In the genomic region with DNA sequence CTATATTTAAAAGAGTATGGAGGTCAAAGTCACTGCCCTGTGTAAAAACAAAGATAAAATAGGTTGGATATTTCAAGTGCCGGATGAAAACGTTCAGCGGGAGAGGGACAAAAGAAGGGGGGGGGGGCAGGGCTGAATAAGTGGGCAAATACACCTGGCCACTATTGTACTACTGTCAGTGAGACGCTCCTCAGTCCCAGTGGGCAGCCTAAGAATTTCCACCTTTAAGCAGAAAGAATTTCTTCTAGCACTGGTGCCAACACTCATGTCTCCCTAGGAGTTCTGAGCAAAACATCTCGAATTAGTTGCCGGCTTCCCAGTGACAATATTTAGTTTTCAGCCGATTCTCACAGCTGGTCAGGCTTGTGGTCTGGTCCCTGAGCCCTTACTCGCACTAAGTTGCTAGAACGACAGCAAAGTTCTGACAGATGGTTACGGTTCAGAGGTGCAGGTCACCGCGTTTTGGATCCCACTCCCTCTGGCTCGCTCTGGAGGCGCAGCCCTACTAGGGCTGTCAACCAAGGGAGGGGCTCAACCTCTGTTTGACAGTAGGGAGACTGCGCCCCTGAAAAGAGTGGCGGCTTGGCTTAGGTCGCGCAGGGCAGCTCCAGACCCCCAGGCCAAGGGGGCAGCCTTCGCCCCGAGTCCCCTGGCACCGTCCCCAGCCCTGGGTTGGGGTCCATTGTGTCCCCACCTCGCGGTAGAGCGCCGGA, we compare ENCODE assay signal across 8 mouse cellular contexts. TPM values are rescaled to one million over a fixed set of nuclear protein-coding genes. Genes with fewer than 3 reads are reported as not detected.
DNase-seq lines count a peak whose midpoint lies in the region; ATAC-seq and TF ChIP-seq lines count a peak whose summit lies in the region.

No protein-coding gene starts in this region.

- WGBS in kidney, adult 2 months: 2% methylated on average over 25 of the region's 25 CpGs
- 5% methylated on average over 25 of the region's 25 CpGs for WGBS in forebrain, embryonic 16.5 days
- WGBS in liver, embryonic 16.5 days (ENCODE audit: insufficient replicate concordance): under 1% methylated on average over 25 of the region's 25 CpGs

- peak overlapping the region; percentile 84 for H3K4me3 ChIP-seq in kidney, adult 2 months (ENCODE audit: insufficient read depth, low read depth, low read length)
- peak overlapping the region; percentile 99 for H3K4me3 ChIP-seq in forebrain, embryonic 16.5 days (replicated peaks; ENCODE audit: low read length)
- H3K4me3 ChIP-seq in liver, embryonic 16.5 days (ENCODE audit: low read depth, low read length): peak overlapping the region; percentile 73

- no peaks in the 10 kb centered on the region for H3K27me3 ChIP-seq in kidney, adult 2 months (replicated peaks; ENCODE audit: control insufficient read depth, insufficient read depth, low read length)
- H3K27me3 ChIP-seq in forebrain, embryonic 16.5 days (replicated peaks; ENCODE audit: control insufficient read depth, insufficient read depth, low read length): no peaks in the 10 kb centered on the region
- H3K27me3 ChIP-seq in liver, embryonic 16.5 days (ENCODE audit: control insufficient read depth, insufficient read depth, low read depth, low read length): no peaks in the 10 kb centered on the region

- H3K4me1 ChIP-seq in kidney, adult 2 months (ENCODE audit: control insufficient read depth, insufficient read depth, low read length): peaks cover 2% of the 10 kb centered on the region; the same call in 1 of the 2 replicates
- peaks cover 9% of the 10 kb centered on the region for H3K4me1 ChIP-seq in forebrain, embryonic 16.5 days (replicated peaks; ENCODE audit: control insufficient read depth, insufficient read depth, low read length)
- peaks cover 2% of the 10 kb centered on the region; the same call in 1 of the 2 replicates for H3K4me1 ChIP-seq in liver, embryonic 16.5 days (ENCODE audit: control insufficient read depth, low read depth, low read length)

- no peaks in the 10 kb centered on the region for H3K9me3 ChIP-seq in forebrain, embryonic 16.5 days (ENCODE audit: control insufficient read depth, low read length)
- no peaks in the 10 kb centered on the region for H3K9me3 ChIP-seq in liver, embryonic 16.5 days (replicated peaks; ENCODE audit: control insufficient read depth, low read length)

- peak overlapping the region; percentile 74 for H3K27ac ChIP-seq in kidney, adult 2 months (ENCODE audit: insufficient read depth, low read depth, low read length)
- H3K27ac ChIP-seq in forebrain, embryonic 16.5 days (ENCODE audit: low read length): peak overlapping the region; percentile 76
- H3K27ac ChIP-seq in liver, embryonic 16.5 days (ENCODE audit: low read length): peak overlapping the region; percentile 96

- H3K9ac ChIP-seq in forebrain, embryonic 16.5 days (replicated peaks; ENCODE audit: low read depth, low read length): peak overlapping the region; percentile 99
- H3K9ac ChIP-seq in liver, embryonic 16.5 days (ENCODE audit: low read depth, low read length): peak overlapping the region; percentile 84

- no peak for TF ChIP-seq POLR2A in kidney, adult 2 months (IDR thresholded peaks at IDR 0.05; ENCODE audit: low read depth, low read length)

- peak; percentile 84 for ATAC-seq in forebrain, embryonic 16.5 days
- ATAC-seq in liver, embryonic 16.5 days (ENCODE audit: low read depth): peak; percentile 77

- TF ChIP-seq CTCF in kidney, adult 2 months (conservative IDR thresholded peaks at IDR 0.05; ENCODE audit: insufficient read depth, insufficient read length, low read depth, low read length): no peak

- no peaks in the 10 kb centered on the region for H3K36me3 ChIP-seq in kidney, adult 2 months (ENCODE audit: control insufficient read depth, insufficient read depth, low read length)
- peaks cover 9% of the 10 kb centered on the region for H3K36me3 ChIP-seq in forebrain, embryonic 16.5 days (ENCODE audit: control insufficient read depth, insufficient read depth)
- 0 out of 2 replicates have a peak, but pooled peaks cover 2% of the 10 kb centered on the region for H3K36me3 ChIP-seq in liver, embryonic 16.5 days (ENCODE audit: control insufficient read depth, insufficient read depth)

- H3K4me2 ChIP-seq in forebrain, embryonic 16.5 days (ENCODE audit: low read length): peak overlapping the region; percentile 95
- peak overlapping the region; percentile 73 for H3K4me2 ChIP-seq in liver, embryonic 16.5 days (ENCODE audit: low read depth, low read length)

- DNase-seq in kidney, adult 2 months: no peak
- no peak for DNase-seq in kidney, postnatal 14 days
- peak; percentile 43 for DNase-seq in adipocyte (ENCODE audit: low spot score)
- no peak for DNase-seq in adrenal gland, adult (ENCODE audit: inconsistent age in 2 of 2, low spot score in 1 of 2)
- DNase-seq in cerebellum, adult 9-11 months: no peak
- no peak for DNase-seq in adrenal gland, postnatal 36 days

RNA-seq across cellular contexts. Expression of a gene that starts 0.5 kb away (rescaled TPM):
- polyA plus RNA-seq in kidney, adult 2 months (2012; rRNA removed): 10.5 and 11.3 TPM in 2 replicates
- polyA plus RNA-seq in forebrain, embryonic 16.5 days (2015; fragmentation: Nextera tagmentation; extraction: Ambion mirVana): 40.7 and 43.1 TPM in 2 replicates
- polyA plus RNA-seq in liver, embryonic 16.5 days (2015; fragmentation: Nextera tagmentation; extraction: Ambion mirVana): 10.1 and 10.4 TPM in 2 replicates
- total RNA-seq in adrenal gland, postnatal 36 days (2021): 10 to 100 TPM; 20.9 to 26.9 TPM

RNA-seq across cellular contexts. Expression of a gene that starts 59.4 kb away (rescaled TPM):
- polyA plus RNA-seq in kidney, adult 2 months (2012; rRNA removed): 105 and 184 TPM in 2 replicates
- polyA plus RNA-seq in forebrain, embryonic 16.5 days (2015; fragmentation: Nextera tagmentation; extraction: Ambion mirVana): 587 and 670 TPM in 2 replicates
- 456 and 532 TPM in 2 replicates for polyA plus RNA-seq in liver, embryonic 16.5 days (2015; fragmentation: Nextera tagmentation; extraction: Ambion mirVana)
- total RNA-seq in adrenal gland, postnatal 36 days (2021): 100 to 1,000 TPM; 461 to 462 TPM

RNA-seq across cellular contexts. Expression of a gene that starts 59.7 kb away (rescaled TPM):
- polyA plus RNA-seq in kidney, adult 2 months (2012; rRNA removed): 31.6 and 34.4 TPM in 2 replicates
- polyA plus RNA-seq in forebrain, embryonic 16.5 days (2015; fragmentation: Nextera tagmentation; extraction: Ambion mirVana): 147 and 150 TPM in 2 replicates
- polyA plus RNA-seq in liver, embryonic 16.5 days (2015; fragmentation: Nextera tagmentation; extraction: Ambion mirVana): 45.8 and 48.6 TPM in 2 replicates
- total RNA-seq in adrenal gland, postnatal 36 days (2021): 10 to 100 TPM; 79.8 TPM
